Mouse (Mus musculus) right cerebral cortex, postnatal 14 days (tissue): ENCODE measurements around the gene Zfp541.

Experiments
- DNase-seq: peaks from one replicate; pipeline ENCODE4 v3.0.0; 2022

Gene Zfp541

GRCm38 (mm10) chr7:16045538-16045937 is 16.1 kb upstream of the Zfp541 start:
- no peak for DNase-seq

GRCm38 (mm10) chr7:16046101-16046480 is 15.5 kb upstream of the Zfp541 start:
- DNase-seq: peak; percentile 25

- DNase-seq: peak; percentile 74
These were observed 14.9 kb upstream of the Zfp541 start for GRCm38 (mm10) chr7:16046481-16047337.

- peak; percentile 83 for DNase-seq
These were observed 14.1 kb upstream of the Zfp541 start, which contains the start of gene Bicra for GRCm38 (mm10) chr7:16047338-16048146. TSS of gene Bicra (minus strand) at chr7:16047921.

- peak; percentile 93 for DNase-seq
These were observed 13.4 kb upstream of the Zfp541 start for GRCm38 (mm10) chr7:16048164-16048564.

- peak; percentile 30 for DNase-seq
These were observed 12.7 kb upstream of the Zfp541 start for GRCm38 (mm10) chr7:16048675-16049575.

GRCm38 (mm10) chr7:16049576-16049915 is 12.1 kb upstream of the Zfp541 start:
- DNase-seq: no peak

GRCm38 (mm10) chr7:16050600-16050999 is 11.0 kb upstream of the Zfp541 start:
- no peak for DNase-seq

- DNase-seq: peak; percentile 74
These were observed 9.6 kb upstream of the Zfp541 start for GRCm38 (mm10) chr7:16051883-16052595.

GRCm38 (mm10) chr7:16052684-16053083 is 8.9 kb upstream of the Zfp541 start:
- DNase-seq: peak; percentile 90

- DNase-seq: no peak
These were observed 8.5 kb upstream of the Zfp541 start for GRCm38 (mm10) chr7:16053105-16053504.

- DNase-seq: no peak
These were observed 6.6 kb upstream of the Zfp541 start for GRCm38 (mm10) chr7:16054966-16055365.

- DNase-seq: no peak
These were observed 5.9 kb upstream of the Zfp541 start for GRCm38 (mm10) chr7:16055665-16056064.

- DNase-seq: peak; percentile 57
These were observed 5.0 kb upstream of the Zfp541 start for GRCm38 (mm10) chr7:16056459-16057135.

- no peak for DNase-seq
These were observed 4.5 kb upstream of the Zfp541 start for GRCm38 (mm10) chr7:16057136-16057534.

- no peak for DNase-seq
These were observed 446 bp downstream of the Zfp541 start for GRCm38 (mm10) chr7:16062099-16062420.

- no peak for DNase-seq
These were observed 1.9 kb downstream of the Zfp541 start for GRCm38 (mm10) chr7:16063490-16063889.

GRCm38 (mm10) chr7:16070846-16071245 is 9.2 kb downstream of the Zfp541 start:
- DNase-seq: no peak

- no peak for DNase-seq
These were observed 10.3 kb downstream of the Zfp541 start for GRCm38 (mm10) chr7:16071906-16072305.

- no peak for DNase-seq
These were observed 18.3 kb downstream of the Zfp541 start for GRCm38 (mm10) chr7:16079947-16080346.

- no peak for DNase-seq
These were observed 19.0 kb downstream of the Zfp541 start for GRCm38 (mm10) chr7:16080581-16080980.

- no peak for DNase-seq
These were observed 21.7 kb downstream of the Zfp541 start for GRCm38 (mm10) chr7:16083361-16083760.
